10 mouse cellular contexts compared by ENCODE assay signal in genomic region chr13:57277076-57277475, GRCm38 (mm10).
DNase-seq lines count a peak whose midpoint lies in the region; ATAC-seq and TF ChIP-seq lines count a peak whose summit lies in the region.
"Had no signal": no experiment of that assay in that cellular context is flagged by ENCODE, and none has a peak within 500 bp of the region (broad histone marks: within the 10 kb centered on the region; RNA-seq: fewer than 3 reads in every experiment).

No protein-coding gene starts in this region.

- no peak overlapping the region for H3K4me3 ChIP-seq in gastrocnemius, adult 2 months
- H3K4me3 ChIP-seq in midbrain, postnatal 0 days (ENCODE audit: low read depth, low read length): no peak overlapping the region
- H3K4me3 ChIP-seq: limb, embryonic 13.5 days had no signal

- H3K9ac ChIP-seq in midbrain, postnatal 0 days (replicated peaks; ENCODE audit: low read length, poor library complexity, severe bottlenecking): no peak overlapping the region
- H3K9ac ChIP-seq: limb, embryonic 13.5 days had no signal

- no peak overlapping the region for H3K4me2 ChIP-seq in midbrain, postnatal 0 days (ENCODE audit: low read depth, low read length, poor library complexity, severe bottlenecking)
- H3K4me2 ChIP-seq: limb, embryonic 13.5 days had no signal

- no peak overlapping the region for H3K27ac ChIP-seq in gastrocnemius, adult 2 months
- H3K27ac ChIP-seq in midbrain, postnatal 0 days (ENCODE audit: low read depth, low read length): no peak overlapping the region
- H3K27ac ChIP-seq: limb, embryonic 13.5 days had no signal

- TF ChIP-seq CTCF in gastrocnemius, adult 2 months (IDR thresholded peaks at IDR 0.05): peak; percentile 25; the same call in 1 of the 2 replicates
- TF ChIP-seq CTCF in midbrain, postnatal 0 days (IDR thresholded peaks at IDR 0.05): peak; percentile 62

- no peak for DNase-seq in gastrocnemius, adult 2 months
- DNase-seq in gastrocnemius, adult 18-20 months (ENCODE audit: low spot score): no peak
- peak; percentile 3 for DNase-seq in lung, postnatal 10 days
- DNase-seq in lung, postnatal 36 days: no peak
- DNase-seq in adipocyte (ENCODE audit: low spot score): peak; percentile 2
- DNase-seq in midbrain, postnatal 0 days (ENCODE audit: low spot score): peak; percentile 71
- no peak for DNase-seq in gastrocnemius, adult 8-10 months (ENCODE audit: low spot score in 2 of 2)
- DNase-seq in kidney, postnatal 36 days: no peak

- 46% methylated on average over 4 of the region's 4 CpGs for WGBS in midbrain, postnatal 0 days

- H3K4me1 ChIP-seq in midbrain, postnatal 0 days (ENCODE audit: insufficient read depth, low read length): no peaks in the 10 kb centered on the region

- ATAC-seq in midbrain, postnatal 0 days (ENCODE audit: low FRiP score): no peak
- ATAC-seq: forebrain, embryonic 16.5 days had no signal

- no peaks in the 10 kb centered on the region for H3K27me3 ChIP-seq in midbrain, postnatal 0 days (ENCODE audit: insufficient read depth, low read length)

- intact Hi-C loops in gastrocnemius, adult 2 months (cut with DNase I): no loop called here

- H3K36me3 ChIP-seq in midbrain, postnatal 0 days (ENCODE audit: insufficient read depth, low read length): no peaks in the 10 kb centered on the region
- H3K36me3 ChIP-seq: limb, embryonic 13.5 days had no signal

- H3K9me3 ChIP-seq in midbrain, postnatal 0 days (ENCODE audit: low read length): no peaks in the 10 kb centered on the region
- H3K9me3 ChIP-seq: limb, embryonic 13.5 days had no signal

Comparison
In these comparisons a context has a peak if more than half of its experiments do, and no peak if none do; other contexts are left out.
1. DNase-seq: peak in lung, postnatal 10 days (single experiment), adipocyte (single experiment) and midbrain, postnatal 0 days (single experiment); none in gastrocnemius, adult 2 months (single experiment), gastrocnemius, adult 18-20 months (single experiment), lung, postnatal 36 days (single experiment), gastrocnemius, adult 8-10 months (0 of 2) and kidney, postnatal 36 days (0 of 2).